8 mouse cellular contexts compared by ENCODE assay signal in genomic region chr9:108824755-108825413, GRCm38 (mm10). TPM values are rescaled to one million over a fixed set of nuclear protein-coding genes. Genes with fewer than 3 reads are reported as not detected.
DNase-seq lines count a peak whose midpoint lies in the region; ATAC-seq lines count a peak whose summit lies in the region.

No protein-coding gene starts in this region.

- DNase-seq in MN1 (ENCODE audit: low spot score) = peak; percentile 99
- peak; percentile 99 for DNase-seq in cerebellum, adult 8-10 months
- peak; percentile 85 to 87 for DNase-seq in layer of hippocampus, postnatal 36 days
- DNase-seq in retina, embryonic 14.5 days (ENCODE audit: low spot score) = peak; percentile 86
- no peak for DNase-seq in kidney, postnatal 4 days
- DNase-seq in gastrocnemius, postnatal 10 days = no peak
- DNase-seq in heart, postnatal 36 days = no peak

- intact Hi-C loops in heart, postnatal 36 days (cut with DNase I) = no loop called here

- ATAC-seq in frontal cortex, adult (ENCODE audit: low TSS enrichment) = peak; percentile 72

RNA-seq across cellular contexts. Expression of gene Celsr3, which starts 1.2 kb away (rescaled TPM):
- total RNA-seq in layer of hippocampus, postnatal 36 days (2021) = 10 to 100 TPM; 60.6 to 73.4 TPM
- under 1 TPM; 0.14 to 0.54 TPM for total RNA-seq in gastrocnemius, postnatal 10 days (2021)
- under 1 TPM in 1 of 2 experiments, not detected in 1; 0.14 TPM for total RNA-seq in heart, postnatal 36 days (2021)

RNA-seq across cellular contexts. Expression of gene Nckipsd, which starts 16.7 kb away (rescaled TPM):
- total RNA-seq in layer of hippocampus, postnatal 36 days (2021) = 10 to 100 TPM; 70.3 TPM
- total RNA-seq in gastrocnemius, postnatal 10 days (2021) = 1 to 10 TPM; 5.3 to 6.3 TPM
- total RNA-seq in heart, postnatal 36 days (2021) = 1 to 10 TPM; 7.2 to 9.4 TPM

RNA-seq across cellular contexts. Expression of gene Slc26a6, which starts 28.2 kb away (rescaled TPM):
- 10 to 100 TPM; 17.9 to 23.1 TPM for total RNA-seq in layer of hippocampus, postnatal 36 days (2021)
- 10 to 100 TPM; 10.8 to 12.9 TPM for total RNA-seq in gastrocnemius, postnatal 10 days (2021)
- 10 to 100 TPM; 26.8 to 29.2 TPM for total RNA-seq in heart, postnatal 36 days (2021)

RNA-seq across cellular contexts. Expression of gene Ip6k2, which starts 41.3 kb away (rescaled TPM):
- total RNA-seq in layer of hippocampus, postnatal 36 days (2021) = 100 to 1,000 TPM; 233 to 259 TPM
- total RNA-seq in gastrocnemius, postnatal 10 days (2021) = 10 to 100 TPM; 30.6 to 39.6 TPM
- 10 to 100 TPM; 21.3 to 23.6 TPM for total RNA-seq in heart, postnatal 36 days (2021)

Comparison
In these comparisons a context has a peak if more than half of its experiments do, and no peak if none do; other contexts are left out.
1. DNase-seq: peak in MN1 (single experiment), cerebellum, adult 8-10 months (single experiment), layer of hippocampus, postnatal 36 days (2 of 2) and retina, embryonic 14.5 days (single experiment); none in kidney, postnatal 4 days (0 of 2), gastrocnemius, postnatal 10 days (single experiment) and heart, postnatal 36 days (0 of 2).
2. RNA of gene Celsr3, which starts 1.2 kb away (total RNA-seq): 60.6 to 73.4 TPM in layer of hippocampus, postnatal 36 days; 0.14 to 0.54 TPM in gastrocnemius, postnatal 10 days and 0.14 TPM in heart, postnatal 36 days; every median in the first group is over 10 times any median in the second.
3. RNA of gene Nckipsd, which starts 16.7 kb away (total RNA-seq): 70.3 TPM in layer of hippocampus, postnatal 36 days; 7.2 to 9.4 TPM in heart, postnatal 36 days and 5.3 to 6.3 TPM in gastrocnemius, postnatal 10 days; every median in the first group is over 4 times any median in the second.